Mouse (Mus musculus) C2C12 (cell line): ENCODE results near the gene Fez2. TPM values are rescaled to one million over a fixed set of nuclear protein-coding genes. Genes with fewer than 3 reads are reported as not detected.

Source experiments
- H3K27me3 ChIP-seq: one replicate; pipeline ENCODE4 v1.6.1; 2011; ENCODE audit not compliant: control insufficient read depth, insufficient read depth, insufficient read length
- H3K36me3 ChIP-seq: one replicate; pipeline ENCODE4 v1.6.1; 2011; ENCODE audit not compliant: control insufficient read depth, insufficient read depth
- H3K4me3 ChIP-seq: one replicate; pipeline ENCODE4 v1.5.1; 2011; ENCODE audit warnings: mild to moderate bottlenecking, control low read depth; ENCODE audit not compliant: poor library complexity, insufficient read depth, severe bottlenecking
- H3K79me2 ChIP-seq: one replicate; pipeline ENCODE4 v1.6.1; 2011; ENCODE audit not compliant: control insufficient read depth, insufficient read depth
- H3K79me3 ChIP-seq: one replicate; pipeline ENCODE4 v1.6.1; 2011; ENCODE audit warnings: low read depth, control low read depth
- H3ac ChIP-seq: one replicate; pipeline ENCODE3; 2011; ENCODE audit warnings: low read depth; ENCODE audit not compliant: control insufficient read depth, insufficient read length
- CEBPB ChIP-seq: IDR thresholded peaks from one replicate; pipeline ENCODE4 v1.6.1; 2011; ENCODE audit warnings: low read depth, mild to moderate bottlenecking, control low read depth, moderate library complexity
- CTCF ChIP-seq: IDR thresholded peaks from one replicate; pipeline ENCODE4 v1.5.1; 2011; ENCODE audit not compliant: control insufficient read depth, insufficient read depth, insufficient read length
- FOSL1 ChIP-seq: IDR thresholded peaks from one replicate; pipeline ENCODE4 v1.8.0; 2011; ENCODE audit warnings: mild to moderate bottlenecking, low read length; ENCODE audit not compliant: poor library complexity, insufficient read depth, severe bottlenecking
- MAX ChIP-seq: IDR thresholded peaks from one replicate; pipeline ENCODE4 v1.6.1; 2011; ENCODE audit warnings: mild to moderate bottlenecking, control low read depth
- MYOD1 ChIP-seq: IDR thresholded peaks from one replicate; pipeline ENCODE4 v1.6.1; 2011; ENCODE audit warnings: low read depth; ENCODE audit not compliant: control insufficient read depth, insufficient read length
- MYOG ChIP-seq: IDR thresholded peaks from one replicate; pipeline ENCODE4 v1.6.1; 2011; ENCODE audit not compliant: control insufficient read depth, insufficient read length; ENCODE audit errors: extremely low read depth
- USF1 ChIP-seq: IDR thresholded peaks from one replicate; pipeline ENCODE4 v1.6.1; 2011; ENCODE audit warnings: low read depth, mild to moderate bottlenecking, control low read depth, moderate library complexity
- polyA plus RNA-seq: library from polyadenylated mRNA; unstranded; fragments of >200 nt; fragmentation: generic; extraction: Trizol; gene quantifications from one replicate; pipeline ENCODE4 v1.2.1, GENCODE M21; 2012; ENCODE audit warnings: missing spikeins

Gene Fez2
- polyA plus RNA-seq, 1 experiment, result 31.9 TPM

GRCm38 (mm10) chr17:78370445-78370844 lies 47.5 kb downstream of the Fez2 start:
- Histone ChIP-seq H3K79me3 (no peaks in the 10 kb centered on the region), H3K4me3 (no peak overlapping the region), H3K36me3 (peaks cover 3% of the 10 kb centered on the region), H3K27me3 (no peaks in the 10 kb centered on the region), H3K79me2 (no peaks in the 10 kb centered on the region), H3ac (no peak overlapping the region)
- no peak for TF ChIP-seq USF1
- TF ChIP-seq CEBPB, result no peak
- TF ChIP-seq CTCF, result no peak
- no peak for TF ChIP-seq MAX

GRCm38 (mm10) chr17:78368481-78368880 lies 49.5 kb downstream of the Fez2 start:
- H3K79me2 ChIP-seq, result no peaks in the 10 kb centered on the region

GRCm38 (mm10) chr17:78366070-78366469 lies 51.9 kb downstream of the Fez2 start:
- TF ChIP-seq FOSL1 (no peak), CTCF (no peak), CEBPB (no peak), MAX (no peak)
- Histone ChIP-seq H3K27me3 (no peaks in the 10 kb centered on the region), H3ac (no peak overlapping the region), H3K79me3 (no peaks in the 10 kb centered on the region), H3K79me2 (no peaks in the 10 kb centered on the region), H3K4me3 (no peak overlapping the region), H3K36me3 (no peaks in the 10 kb centered on the region)

More at GRCm38 (mm10) chr17:78368481-78368880, 49.5 kb downstream of the Fez2 start:
- TF ChIP-seq MAX (no peak), USF1 (no peak), CEBPB (no peak), CTCF (no peak), MYOD1 (no peak), FOSL1 (no peak), MYOG (no peak)
- peaks cover 3% of the 10 kb centered on the region for H3K36me3 ChIP-seq
- H3K4me3 ChIP-seq, result no peak overlapping the region
- H3K79me3 ChIP-seq, result no peaks in the 10 kb centered on the region
- no peaks in the 10 kb centered on the region for H3K27me3 ChIP-seq
- H3ac ChIP-seq, result no peak overlapping the region

DNA sequence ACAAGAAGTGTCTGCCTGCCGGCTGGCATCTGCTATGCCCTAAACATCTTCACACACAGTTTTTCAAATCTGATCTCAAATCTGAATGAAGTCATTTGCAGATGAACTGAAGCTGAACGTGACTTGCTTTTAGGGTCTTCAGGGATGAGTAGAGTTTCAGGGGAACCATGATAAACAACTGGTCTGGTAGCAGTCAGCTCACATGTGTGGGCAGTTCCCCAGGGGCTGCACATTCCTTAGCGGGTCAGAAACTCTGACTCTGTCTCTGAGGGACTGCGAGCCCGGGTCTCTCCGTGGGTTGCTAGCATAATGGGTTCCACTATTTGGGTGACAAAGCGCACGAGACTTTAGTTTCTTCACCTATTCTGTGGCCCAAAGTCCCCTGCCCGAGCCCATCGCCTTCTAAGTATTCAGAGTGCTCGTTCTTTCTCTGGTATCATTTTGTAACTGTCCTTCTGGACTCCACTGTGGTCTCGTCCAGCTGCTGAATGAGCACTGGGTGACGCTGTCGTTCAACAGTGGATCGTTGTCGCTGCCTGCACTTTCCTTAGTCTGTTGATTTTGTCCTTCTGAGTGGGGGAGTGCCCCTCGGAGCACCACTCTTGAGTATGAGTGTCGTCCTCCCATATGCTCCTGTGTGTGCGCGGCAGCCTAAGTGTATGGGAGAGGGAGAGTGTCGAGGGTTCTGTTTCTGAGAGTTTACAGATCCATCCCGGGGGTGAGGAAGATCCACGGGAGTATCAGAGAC lies 53.2 kb downstream of the Fez2 start:
- H3ac ChIP-seq, result no peak overlapping the region
- TF ChIP-seq CTCF (no peak), MYOG (no peak), USF1 (no peak), MYOD1 (no peak), MAX (no peak), CEBPB (no peak), FOSL1 (no peak)
- no peak overlapping the region for H3K4me3 ChIP-seq
- H3K79me3 ChIP-seq, result no peaks in the 10 kb centered on the region
- no peaks in the 10 kb centered on the region for H3K36me3 ChIP-seq
- no peaks in the 10 kb centered on the region for H3K27me3 ChIP-seq
- no peaks in the 10 kb centered on the region for H3K79me2 ChIP-seq

DNA sequence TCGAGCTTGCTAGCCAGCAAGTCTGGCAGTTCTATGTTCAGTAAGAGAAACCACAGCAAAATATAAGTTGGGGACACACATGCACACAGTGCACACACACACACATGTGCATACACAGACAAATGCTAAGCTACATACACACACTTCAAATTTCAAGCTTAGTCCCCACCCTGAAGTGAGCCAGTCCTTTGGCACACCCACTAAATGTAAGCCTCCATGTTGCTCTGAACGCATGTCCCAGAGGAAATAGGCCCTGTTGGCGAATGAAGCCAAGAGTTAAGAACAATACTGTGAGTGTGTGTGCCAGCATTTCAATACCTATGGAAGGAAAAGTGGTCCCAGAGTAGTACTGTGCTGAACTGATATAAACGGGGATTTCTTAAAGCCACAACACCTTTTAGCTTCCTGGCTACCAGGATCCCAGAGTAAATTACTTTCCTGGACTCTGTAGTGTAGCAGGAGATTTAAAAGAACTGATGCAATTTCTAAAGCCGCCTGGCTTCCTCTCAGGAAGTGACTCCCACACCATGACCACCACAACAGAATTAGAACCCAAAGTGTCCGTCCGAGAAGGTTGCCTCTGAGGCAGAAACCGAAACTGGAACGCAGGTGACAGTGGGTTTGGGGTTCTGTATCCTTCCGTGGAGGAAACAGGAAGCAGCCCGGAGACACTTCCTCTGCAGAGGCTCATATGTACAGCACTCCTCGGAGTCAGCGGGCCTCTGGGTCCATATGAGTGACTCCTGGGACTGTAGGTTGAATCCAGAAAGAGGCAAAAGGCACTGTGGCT lies 55.8 kb downstream of the Fez2 start:
- Histone ChIP-seq H3K4me3 (no peak overlapping the region), H3K79me2 (no peaks in the 10 kb centered on the region), H3K27me3 (no peaks in the 10 kb centered on the region), H3K36me3 (no peaks in the 10 kb centered on the region), H3ac (no peak overlapping the region), H3K79me3 (no peaks in the 10 kb centered on the region)
- TF ChIP-seq MYOG (no peak), MAX (no peak), MYOD1 (no peak), FOSL1 (no peak), CTCF (no peak)

- no peaks in the 10 kb centered on the region for H3K79me2 ChIP-seq
- H3K36me3 ChIP-seq, result peaks cover 8% of the 10 kb centered on the region
- no peaks in the 10 kb centered on the region for H3K79me3 ChIP-seq
- TF ChIP-seq MAX (no peak), USF1 (no peak), MYOD1 (peak; percentile 67), CEBPB (no peak), MYOG (no peak), CTCF (no peak)
- H3ac ChIP-seq, result no peak overlapping the region
- no peak overlapping the region for H3K4me3 ChIP-seq
- no peaks in the 10 kb centered on the region for H3K27me3 ChIP-seq
These were observed 59.7 kb downstream of the Fez2 start for GRCm38 (mm10) chr17:78358251-78358726.
